Mouse (Mus musculus) lung, embryonic 14.5 days (tissue): Measurements from ENCODE around the gene Esyt1. TPM values are rescaled to one million over a fixed set of nuclear protein-coding genes. Genes with fewer than 3 reads are reported as not detected.

Experiments
- ATAC-seq: fragments of 200-750 bp; cut with Nextera tagmentation; 2 replicates; pipeline ENCODE4 v1.8.0; 2017; ENCODE audit warnings: mild to moderate bottlenecking, moderate TSS enrichment, moderate library complexity; ENCODE audit not compliant: insufficient read depth
- DNase-seq: peaks from one replicate; pipeline ENCODE4 v3.0.0-alpha.2; 2015
- H3K27ac ChIP-seq: fragments of 300-500 bp; sonication (generic); 2 replicates; pipeline ENCODE4 v1.5.1; 2014; ENCODE audit warnings: low read depth, mild to moderate bottlenecking, moderate library complexity
- H3K27me3 ChIP-seq: fragments of 300-500 bp; sonication (generic); 2 replicates; pipeline ENCODE4 v1.6.1; 2014; ENCODE audit warnings: low read length, control low read depth; ENCODE audit not compliant: insufficient read depth
- H3K36me3 ChIP-seq: fragments of 300-500 bp; sonication (generic); 2 replicates; pipeline ENCODE4 v1.6.1; 2014; ENCODE audit warnings: control low read depth; ENCODE audit not compliant: insufficient read depth
- H3K4me1 ChIP-seq: fragments of 300-500 bp; sonication (generic); 2 replicates; pipeline ENCODE4 v1.6.1; 2014; ENCODE audit warnings: antibody characterized with exemption, control low read depth; ENCODE audit not compliant: insufficient read depth
- H3K4me2 ChIP-seq: fragments of 300-500 bp; sonication (generic); 2 replicates; pipeline ENCODE4 v1.6.1; 2014; ENCODE audit warnings: mild to moderate bottlenecking
- H3K4me3 ChIP-seq: fragments of 300-500 bp; sonication (generic); 2 replicates; pipeline ENCODE4 v1.5.1; 2014; ENCODE audit warnings: low read depth, low read length
- H3K9ac ChIP-seq: fragments of 300-500 bp; sonication (generic); 2 replicates; pipeline ENCODE4 v1.6.1; 2014
- H3K9me3 ChIP-seq: fragments of 300-500 bp; sonication (generic); 2 replicates; pipeline ENCODE4 v1.6.1; 2016; ENCODE audit warnings: low read depth, low read length, control low read depth
- CTCF ChIP-seq: IDR thresholded peaks from 2 replicates; pipeline ENCODE4 v1.5.1; 2016; ENCODE audit warnings: antibody characterized with exemption, low read depth
- WGBS: fragments of 180-500 bp; shearing (Covaris S2); extraction: QIAGEN DNeasy Blood & Tissue Kit; methylation state at CpG from one replicate; pipeline ENCODE4 v1.1.7; 2014; 5-methylcytosine and 5-hydroxymethylcytosine counted together
- polyA plus RNA-seq: library from polyadenylated mRNA; unstranded; fragments of >200 nt; fragmentation: Nextera tagmentation; extraction: Ambion mirVana; gene quantifications from 2 replicates; pipeline ENCODE4 v1.2.1, GENCODE M21; 2014

Esyt1 gene
- polyA plus RNA-seq, 1 experiment from 2014 or later = 23.0 TPM

- WGBS = 63% methylated on average over 9 of the region's 9 CpGs
- ATAC-seq (no peak), DNase-seq (peak; percentile 18)
- Histone ChIP-seq H3K27me3 (no peaks in the 10 kb centered on the region), H3K4me3 (no peak overlapping the region), H3K4me1 (no peaks in the 10 kb centered on the region), H3K4me2 (no peak overlapping the region), H3K9ac (no peak overlapping the region), H3K36me3 (0 out of 2 replicates have a peak, but pooled peaks cover 2% of the 10 kb centered on the region), H3K27ac (no peak overlapping the region), H3K9me3 (no peaks in the 10 kb centered on the region)
- TF ChIP-seq CTCF = no peak
Measured at GRCm38 (mm10) chr10:128504641-128505370, 20.9 kb downstream of the Esyt1 start.

DNA sequence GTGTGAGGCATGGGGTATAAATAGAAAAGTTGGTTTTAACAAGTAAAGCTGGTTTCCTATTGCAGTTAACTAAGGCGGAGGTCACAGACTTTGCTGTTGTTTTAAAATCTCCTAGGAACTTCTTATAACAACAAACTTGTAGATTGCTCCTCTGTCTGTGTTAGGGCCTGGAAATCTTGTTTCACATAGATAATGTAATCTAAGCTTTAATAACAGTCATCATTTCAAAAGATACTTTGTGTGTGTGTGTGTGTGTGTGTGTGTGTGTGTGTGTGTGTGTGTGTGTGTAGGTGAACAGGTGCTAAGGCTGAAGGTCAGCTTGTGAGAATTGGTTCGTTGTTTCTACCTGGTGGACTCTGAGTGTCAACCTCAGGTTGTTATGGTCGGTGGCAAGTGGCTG lies 21.7 kb downstream of the Esyt1 start:
- H3K4me1 ChIP-seq = no peaks in the 10 kb centered on the region
- H3K4me2 ChIP-seq = no peak overlapping the region
- no peaks in the 10 kb centered on the region for H3K27me3 ChIP-seq
- ATAC-seq (no peak), DNase-seq (no peak)
- H3K36me3 ChIP-seq = no peaks in the 10 kb centered on the region
- no peak overlapping the region for H3K4me3 ChIP-seq
- no peak overlapping the region for H3K27ac ChIP-seq
- H3K9ac ChIP-seq = no peak overlapping the region
- H3K9me3 ChIP-seq = no peaks in the 10 kb centered on the region
- no peak for TF ChIP-seq CTCF
- WGBS = 78% methylated on average over 3 of the region's 3 CpGs

DNA sequence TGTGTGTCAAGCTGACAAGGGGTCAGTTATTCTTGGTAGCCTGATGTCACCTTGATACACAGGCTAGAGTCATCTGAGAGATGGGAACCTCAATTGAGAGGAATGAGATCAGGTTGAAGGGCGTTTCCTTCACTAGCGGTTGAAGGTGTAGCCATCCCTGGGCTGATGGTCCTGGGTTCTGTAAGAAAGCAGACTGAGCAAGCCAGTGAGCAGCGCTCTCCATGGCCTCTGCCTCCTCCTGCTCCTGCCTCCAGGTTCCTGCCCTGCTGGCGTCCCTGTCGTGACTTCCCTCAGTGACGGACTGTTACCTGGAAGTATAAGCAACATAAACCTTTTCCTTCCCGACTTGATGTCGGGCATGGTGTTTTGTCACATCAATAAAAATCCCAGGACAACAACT lies 22.1 kb downstream of the Esyt1 start:
- Histone ChIP-seq H3K4me2 (no peak overlapping the region), H3K4me3 (no peak overlapping the region), H3K27ac (no peak overlapping the region), H3K27me3 (no peaks in the 10 kb centered on the region), H3K9me3 (no peaks in the 10 kb centered on the region), H3K9ac (no peak overlapping the region), H3K36me3 (no peaks in the 10 kb centered on the region), H3K4me1 (no peaks in the 10 kb centered on the region)
- 78% methylated on average over 8 of the region's 8 CpGs for WGBS
- TF ChIP-seq CTCF = no peak
- DNase-seq (no peak), ATAC-seq (no peak)

DNA sequence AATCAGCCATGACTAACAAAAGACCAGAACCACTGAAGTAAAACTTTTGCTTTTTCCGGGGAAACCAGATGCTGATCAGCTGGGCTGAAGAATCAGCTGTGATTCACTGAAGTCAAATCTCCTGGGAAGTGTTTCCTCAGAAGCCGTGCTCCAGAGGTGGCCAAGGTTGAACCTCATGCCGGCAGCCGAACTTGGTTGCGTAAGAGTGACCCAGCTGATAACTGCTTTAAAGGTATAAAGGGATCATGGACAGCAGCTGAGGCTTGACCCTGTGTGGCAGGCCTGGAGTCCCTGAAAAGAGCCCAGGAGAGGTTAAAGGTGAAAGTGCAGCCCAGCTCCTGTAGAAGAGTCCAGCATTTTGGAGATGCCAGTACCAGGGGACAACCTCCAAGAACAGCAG lies 23.3 kb downstream of the Esyt1 start:
- Histone ChIP-seq H3K9me3 (no peaks in the 10 kb centered on the region), H3K4me3 (no peak overlapping the region), H3K4me1 (no peaks in the 10 kb centered on the region), H3K27ac (no peak overlapping the region), H3K4me2 (no peak overlapping the region), H3K9ac (no peak overlapping the region), H3K27me3 (no peaks in the 10 kb centered on the region), H3K36me3 (no peaks in the 10 kb centered on the region)
- TF ChIP-seq CTCF = no peak
- no peak for ATAC-seq
- WGBS = 63% methylated on average over 5 of the region's 5 CpGs
- DNase-seq = no peak

- peak overlapping the region; percentile 61 for H3K9ac ChIP-seq
- H3K4me2 ChIP-seq = peak overlapping the region; percentile 84
- ATAC-seq = peak; percentile 38
- peak overlapping the region; percentile 93 for H3K27ac ChIP-seq
- H3K4me3 ChIP-seq = peak overlapping the region; percentile 57
- under 1% methylated on average over 21 of the region's 21 CpGs for WGBS
- peak; percentile 77 for DNase-seq
- no peaks in the 10 kb centered on the region for H3K9me3 ChIP-seq
- no peaks in the 10 kb centered on the region for H3K27me3 ChIP-seq
- no peaks in the 10 kb centered on the region for H3K36me3 ChIP-seq
- no peak for TF ChIP-seq CTCF
- peaks cover 4% of the 10 kb centered on the region for H3K4me1 ChIP-seq
Measured at GRCm38 (mm10) chr10:128499116-128499671, 26.5 kb downstream of the Esyt1 start.

DNA sequence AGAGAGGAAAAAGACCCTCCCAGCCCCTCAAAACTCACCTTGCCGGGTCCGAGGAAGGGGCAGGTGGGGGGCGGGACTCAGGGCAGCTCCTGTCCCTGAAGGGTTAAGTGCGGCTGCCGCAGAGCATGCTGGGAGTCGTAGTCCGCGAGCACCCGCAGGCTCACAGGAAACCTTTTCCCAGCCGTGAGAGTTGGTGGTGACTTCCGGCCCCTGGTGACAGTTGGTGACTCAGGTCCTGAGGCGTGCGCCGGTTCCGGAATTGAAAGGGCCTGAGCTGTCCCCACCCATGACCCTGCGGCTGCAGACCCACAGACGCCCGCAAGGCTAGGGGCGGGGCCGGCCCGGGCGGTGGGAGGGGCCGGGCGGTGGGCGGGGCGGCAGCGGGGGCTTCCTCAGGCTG lies 27.1 kb downstream of the Esyt1 start, which contains the start of gene Myl6b:
Gene Myl6b, minus strand, starts transcription at position 96 of the 400 bp plus-strand sequence.
- H3K4me1 ChIP-seq = peaks cover 4% of the 10 kb centered on the region
- TF ChIP-seq CTCF = no peak
- H3K4me2 ChIP-seq = peak within 1 kb of the TSS; percentile 84
- H3K36me3 ChIP-seq = no peaks in the 10 kb centered on the region
- DNase-seq (peak; percentile 98), ATAC-seq (peak; percentile 89)
- H3K27ac ChIP-seq = peak within 1 kb of the TSS; percentile 93
- no peaks in the 10 kb centered on the region for H3K27me3 ChIP-seq
- H3K9me3 ChIP-seq = no peaks in the 10 kb centered on the region
- H3K4me3 ChIP-seq = peak within 1 kb of the TSS; percentile 57
- H3K9ac ChIP-seq = peak within 1 kb of the TSS; percentile 61
- WGBS = 0% methylated on average over 27 of the region's 27 CpGs

GRCm38 (mm10) chr10:128497134-128497737 lies 28.4 kb downstream of the Esyt1 start:
- H3K9ac ChIP-seq = no peak overlapping the region
- WGBS = 32% methylated on average over 6 of the region's 6 CpGs
- H3K4me1 ChIP-seq = peaks cover 4% of the 10 kb centered on the region

More at GRCm38 (mm10) chr10:128497134-128497737, 28.4 kb downstream of the Esyt1 start:
- no peak for ATAC-seq
- no peak for TF ChIP-seq CTCF
- Histone ChIP-seq H3K27me3 (no peaks in the 10 kb centered on the region), H3K4me3 (no peak overlapping the region), H3K27ac (no peak overlapping the region), H3K4me2 (no peak overlapping the region), H3K9me3 (no peaks in the 10 kb centered on the region), H3K36me3 (0 out of 2 replicates have a peak, but pooled peaks cover under 1% of the 10 kb centered on the region)
- DNase-seq = no peak
